In genomic region chr1:63437529-63437928, GRCm38 (mm10) we compare ENCODE assay signal across 31 mouse cellular contexts. TPM values are rescaled to one million over a fixed set of nuclear protein-coding genes. Genes with fewer than 3 reads are reported as not detected.
A peak's percentile ranks its signal among the peaks of the same experiment; 100 is the strongest.
DNase-seq lines count a peak whose midpoint lies in the region; ATAC-seq and TF ChIP-seq lines count a peak whose summit lies in the region.
"Had no signal": no experiment of that assay in that cellular context is flagged by ENCODE, and none has a peak within 500 bp of the region (broad histone marks: within the 10 kb centered on the region; RNA-seq: fewer than 3 reads in every experiment).

No protein-coding gene starts in this region.

- TF ChIP-seq CTCF in lung, embryonic 14.5 days (IDR thresholded peaks at IDR 0.05; ENCODE audit: low read depth) = no peak
- no peak for TF ChIP-seq CTCF in G1E (IDR thresholded peaks at IDR 0.05; ENCODE audit: low read depth, low read length)

- H3K4me1 ChIP-seq in lung, embryonic 14.5 days (ENCODE audit: insufficient read depth) = no peaks in the 10 kb centered on the region
- H3K4me1 ChIP-seq in G1E (ENCODE audit: insufficient read depth, low read depth, low read length) = peaks cover 8% of the 10 kb centered on the region
- H3K4me1 ChIP-seq: hindbrain, embryonic 13.5 days; limb, embryonic 12.5 days had no signal

- H3K9me3 ChIP-seq in lung, embryonic 14.5 days (ENCODE audit: low read depth, low read length) = no peaks in the 10 kb centered on the region
- no peaks in the 10 kb centered on the region for H3K9me3 ChIP-seq in G1E (replicated peaks)
- H3K9me3 ChIP-seq: forebrain, embryonic 12.5 days; hindbrain, embryonic 13.5 days; limb, embryonic 12.5 days had no signal

- H3K27me3 ChIP-seq in lung, embryonic 14.5 days (ENCODE audit: insufficient read depth, low read length) = no peaks in the 10 kb centered on the region
- H3K27me3 ChIP-seq in G1E (ENCODE audit: insufficient read depth, low read length) = peaks cover 6% of the 10 kb centered on the region; the same call in 1 of the 2 replicates
- H3K27me3 ChIP-seq: forebrain, embryonic 12.5 days; hindbrain, embryonic 13.5 days; limb, embryonic 12.5 days had no signal

- no peak overlapping the region for H3K4me3 ChIP-seq in lung, embryonic 14.5 days (ENCODE audit: low read depth, low read length)
- H3K4me3 ChIP-seq in G1E (ENCODE audit: low read depth, low read length) = no peak overlapping the region
- H3K4me3 ChIP-seq: forebrain, embryonic 12.5 days; hindbrain, embryonic 13.5 days; limb, embryonic 12.5 days had no signal

- no peak for ATAC-seq in lung, embryonic 14.5 days (ENCODE audit: insufficient read depth)
- ATAC-seq in G1E (ENCODE audit: extremely low read depth, insufficient number of reproducible peaks, low FRiP score, poor library complexity, severe bottlenecking) = peak; percentile 49; the same call in 1 of the 2 replicates
- ATAC-seq in granulocyte monocyte progenitor cell, adult 5-6 weeks (replicated peaks; ENCODE audit: poor library complexity, severe bottlenecking) = peak; percentile 88
- ATAC-seq in megakaryocyte-erythroid progenitor cell, adult 5-6 weeks (replicated peaks; ENCODE audit: low FRiP score, low TSS enrichment, poor library complexity, severe bottlenecking) = peak; percentile 50; the same call in 1 of the 2 replicates
- ATAC-seq: activated CD4-positive, CD25-positive, alpha-beta regulatory T cell, adult 4 months; forebrain, postnatal 0 days; intestine, postnatal 0 days had no signal

- H3K4me2 ChIP-seq in lung, embryonic 14.5 days = no peak overlapping the region
- H3K4me2 ChIP-seq: forebrain, embryonic 12.5 days; heart, embryonic 11.5 days; hindbrain, embryonic 13.5 days; limb, embryonic 12.5 days had no signal

- H3K36me3 ChIP-seq in lung, embryonic 14.5 days (ENCODE audit: insufficient read depth) = no peaks in the 10 kb centered on the region
- no peaks in the 10 kb centered on the region for H3K36me3 ChIP-seq in G1E (replicated peaks)
- H3K36me3 ChIP-seq: forebrain, embryonic 12.5 days; hindbrain, embryonic 13.5 days; limb, embryonic 12.5 days had no signal

- 11% methylated on average over 3 of the region's 3 CpGs for WGBS in lung, embryonic 14.5 days

- peak; percentile 36 for DNase-seq in lung, embryonic 14.5 days
- DNase-seq in lung, postnatal 14 days = no peak
- peak; percentile 16 for DNase-seq in G1E (ENCODE audit: low spot score)
- no peak for DNase-seq in frontal cortex, postnatal 10 days (ENCODE audit: low spot score in 2 of 2)
- no peak for DNase-seq in urinary bladder, postnatal 36 days (ENCODE audit: low spot score in 2 of 2)
- DNase-seq: adrenal gland, adult 2 months; adrenal gland, postnatal 36 days; cerebellum, adult 8-10 months; cerebellum, postnatal 36 days; forebrain, postnatal 0 days; gastrocnemius, postnatal 10 days; heart, postnatal 36 days; kidney, adult 9 months; kidney, postnatal 10 days; layer of hippocampus, postnatal 36 days; lung, adult 2 months; midbrain, embryonic 14.5 days; right cerebral cortex, postnatal 25 days; thymus, adult 18-20 months; thymus, postnatal 25 days had no signal

- no peak overlapping the region for H3K9ac ChIP-seq in lung, embryonic 14.5 days
- H3K9ac ChIP-seq: forebrain, embryonic 12.5 days; forebrain, postnatal 0 days; hindbrain, embryonic 13.5 days; limb, embryonic 12.5 days had no signal

- no peak overlapping the region for H3K27ac ChIP-seq in lung, embryonic 14.5 days (ENCODE audit: low read depth)
- H3K27ac ChIP-seq: forebrain, embryonic 12.5 days; hindbrain, embryonic 13.5 days; limb, embryonic 12.5 days; stomach, postnatal 0 days had no signal

RNA-seq across cellular contexts. Expression of gene Adam23, which starts 8.2 kb away (rescaled TPM):
- 1.2 and 1.3 TPM in 2 replicates for polyA plus RNA-seq in lung, embryonic 14.5 days (2014; fragmentation: Nextera tagmentation; extraction: Ambion mirVana)
- total RNA-seq in G1E (2014; fragmentation: Nextera tagmentation) (not detected in 2 replicates), G1E (2017) (0.29 and 0.33 TPM in 2 replicates)
- not detected in 2 replicates for polyA plus RNA-seq in G1E (2012)
- total RNA-seq in granulocyte monocyte progenitor cell, adult 5-6 weeks (2014; fragmentation: Nextera tagmentation) = not detected in 2 replicates
- not detected in 2 replicates for total RNA-seq in granulocyte monocyte progenitor cell, adult 5-6 weeks (2017)
- total RNA-seq in megakaryocyte-erythroid progenitor cell, adult 5-6 weeks (2014; fragmentation: Nextera tagmentation) = not detected in 2 replicates
- not detected in 2 replicates for total RNA-seq in megakaryocyte-erythroid progenitor cell, adult 5-6 weeks (2017)
- total RNA-seq: monocyte, adult 5-6 weeks; neutrophil, adult 5-6 weeks had no signal
- polyA plus RNA-seq: activated CD4-positive, CD25-positive, alpha-beta regulatory T cell, adult 4 months had no signal

Comparison
In these comparisons a context has a peak if more than half of its experiments do, and no peak if none do; other contexts are left out.
1. DNase-seq: peak in lung, embryonic 14.5 days (single experiment) and G1E (single experiment); none in lung, postnatal 14 days (single experiment), frontal cortex, postnatal 10 days (0 of 2) and urinary bladder, postnatal 36 days (0 of 2).